Mouse (Mus musculus): ENCODE measurements at regions not wholly inside any gene's neighbourhood (a gene's known extent, or its start where the extent isn't known, plus 50 kb on each side); places are given as distances from the start of the nearest gene placed in this dataset.

DNA sequence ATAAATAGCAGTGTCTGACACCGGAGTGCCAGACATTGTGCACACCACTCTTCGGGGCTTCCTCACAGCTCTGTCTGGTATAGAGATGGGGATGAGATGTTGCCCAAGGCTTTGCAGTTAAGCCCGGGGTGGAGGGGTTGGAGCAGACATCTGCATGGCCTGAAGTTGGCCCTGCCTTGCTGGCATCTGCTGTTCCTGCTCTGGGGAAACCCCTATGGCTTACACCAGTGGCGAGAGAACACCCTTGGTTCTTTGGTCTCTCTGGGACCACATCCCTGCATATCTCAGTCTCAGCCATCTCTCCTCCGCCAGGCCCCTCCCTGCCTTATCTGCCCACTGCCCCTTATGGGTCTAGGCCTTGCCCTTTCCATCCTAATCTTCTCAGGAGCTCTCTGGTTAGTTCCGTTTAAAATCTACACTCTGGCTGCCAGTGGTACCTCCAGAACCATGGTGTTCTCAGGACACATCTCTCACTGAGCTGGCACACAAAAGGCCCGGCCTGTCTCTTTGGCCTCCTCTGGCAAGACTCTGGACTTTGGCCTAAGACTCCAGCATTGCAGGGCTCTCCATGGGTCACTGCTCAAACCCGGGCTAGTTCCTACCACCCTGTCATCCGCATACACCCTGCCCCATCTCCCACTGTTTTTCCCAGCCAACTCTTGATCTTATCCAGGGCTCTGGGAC lies 123.3 kb upstream of the Id2 start:
- no peak for DNase-seq

DNA sequence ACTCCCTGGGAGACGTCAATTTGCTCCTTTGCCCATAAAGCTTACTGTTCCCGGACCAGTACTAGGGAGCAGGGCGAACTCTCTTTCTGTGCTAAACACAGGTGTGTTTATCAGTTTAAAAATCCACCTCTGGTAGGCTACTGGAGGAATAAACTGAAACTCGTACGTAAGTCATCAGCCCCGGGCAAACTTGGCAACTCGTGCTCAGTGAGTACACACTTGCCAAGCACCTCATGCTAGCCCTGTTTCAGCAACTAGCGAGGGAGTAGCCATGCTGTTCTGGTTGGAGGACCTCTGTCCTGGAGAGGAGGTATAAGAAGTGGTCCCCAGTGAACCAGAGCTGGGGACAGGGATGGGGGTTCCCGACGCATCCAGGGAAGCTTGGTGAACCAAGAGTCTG lies 122.6 kb upstream of the Id2 start:
- no peak for DNase-seq

DNA sequence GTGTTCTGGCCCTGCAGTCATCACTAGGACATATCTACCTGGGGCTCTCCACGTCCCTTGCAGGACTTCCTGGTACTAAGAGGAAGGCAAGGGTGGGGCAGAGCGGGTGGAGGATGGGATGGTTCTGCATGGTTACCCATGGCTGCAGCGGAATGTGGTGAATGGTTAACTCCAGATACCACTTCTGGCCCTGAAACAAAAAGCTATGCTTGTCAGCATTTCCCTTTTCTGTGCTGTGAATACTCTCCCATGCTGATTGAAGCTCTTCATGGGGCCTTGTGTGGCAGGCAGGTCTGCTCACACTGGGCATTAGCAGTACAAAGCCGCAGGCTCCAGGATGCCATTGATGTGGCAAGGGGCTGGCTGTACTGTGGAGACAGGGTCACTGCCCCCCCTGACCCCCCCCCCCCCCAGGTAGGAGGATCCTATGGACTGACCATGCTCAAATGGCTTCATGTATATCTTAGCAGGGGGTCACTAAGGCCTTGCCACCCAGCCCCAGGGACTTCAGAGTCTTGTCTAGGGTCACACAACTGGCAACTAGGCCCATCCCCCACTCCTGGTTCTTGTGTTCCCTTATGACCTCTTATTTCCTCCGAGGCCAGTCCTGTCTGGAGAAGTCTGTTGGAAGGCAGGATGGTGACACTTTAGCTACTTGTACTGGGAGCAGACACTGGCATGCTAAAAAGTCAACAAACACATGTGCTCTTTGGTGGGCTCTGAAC lies 120.0 kb upstream of the Id2 start:
- no peak for DNase-seq

DNA sequence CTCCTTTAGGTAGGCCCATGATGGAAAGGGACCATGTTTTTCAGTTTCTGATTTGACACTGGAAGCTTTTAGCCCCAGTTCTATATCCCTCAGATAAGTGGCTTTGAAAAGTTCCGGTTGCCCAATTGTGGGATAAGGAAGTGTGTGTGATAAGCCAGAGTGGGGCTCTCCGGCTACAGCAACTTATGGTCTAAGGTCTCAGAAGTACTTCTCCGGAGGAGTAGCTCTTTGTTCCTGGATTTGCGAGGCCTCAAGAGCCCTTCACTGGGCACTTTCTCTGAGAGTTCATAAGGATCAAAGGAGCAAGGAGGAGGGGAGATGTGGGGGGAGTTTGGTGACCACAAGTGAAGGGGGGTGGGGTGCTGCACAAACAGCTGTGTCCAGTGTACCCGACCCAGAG lies 118.3 kb upstream of the Id2 start:
- DNase-seq = no peak

DNA sequence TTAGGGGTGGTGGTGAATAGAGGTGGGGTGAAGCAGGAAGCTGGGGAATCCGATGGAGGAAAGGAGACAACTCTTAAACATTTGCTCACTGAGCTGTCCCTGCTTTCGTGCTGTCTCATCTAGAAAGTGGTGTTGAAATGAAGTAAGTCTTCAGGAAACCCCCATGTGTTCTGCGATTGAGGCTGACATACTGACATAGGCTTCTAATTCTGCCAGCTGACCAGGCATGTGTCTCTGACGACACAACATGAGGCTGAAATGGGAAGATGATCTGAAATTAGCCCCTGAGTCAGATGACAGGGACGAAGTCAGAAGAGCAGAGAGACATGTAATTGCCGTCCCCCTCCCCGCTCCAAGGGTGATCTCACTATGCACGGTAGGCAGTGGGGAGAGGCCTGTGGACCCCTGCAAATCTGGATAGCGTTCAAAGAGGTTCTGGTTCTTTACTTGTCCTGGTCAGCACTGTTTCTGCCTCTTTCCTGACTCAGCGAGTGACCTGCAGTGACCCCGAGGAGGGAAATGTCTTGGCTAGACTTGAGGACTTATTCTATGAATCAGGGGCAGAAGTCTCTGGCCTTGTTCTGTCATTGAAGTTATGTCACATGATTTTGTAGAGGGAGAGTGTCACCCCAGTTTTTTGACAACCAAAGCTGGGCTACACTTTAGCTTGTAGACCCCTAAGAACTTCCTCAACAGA lies 117.0 kb upstream of the Id2 start:
- DNase-seq = peak; percentile 36

DNA sequence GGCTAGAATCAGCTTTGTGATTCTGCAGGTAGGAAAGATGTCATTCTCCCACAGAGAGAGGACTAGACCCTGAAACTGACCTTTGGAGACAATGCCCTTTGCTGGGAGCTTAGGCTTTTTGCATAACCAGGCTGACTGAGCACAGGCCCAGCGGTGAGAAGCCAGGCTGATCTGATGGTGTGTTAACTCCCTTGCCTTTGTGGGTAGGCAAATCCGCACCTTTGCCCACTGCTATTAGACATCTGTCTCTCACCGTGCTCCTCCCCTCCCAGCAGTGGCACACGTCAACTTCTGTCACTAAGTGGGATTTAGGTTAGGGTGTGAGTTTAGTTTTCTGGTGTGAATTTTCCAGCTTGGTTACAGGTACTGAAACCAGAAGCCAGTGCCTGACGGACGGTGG lies 114.4 kb upstream of the Id2 start:
- DNase-seq = no peak

DNA sequence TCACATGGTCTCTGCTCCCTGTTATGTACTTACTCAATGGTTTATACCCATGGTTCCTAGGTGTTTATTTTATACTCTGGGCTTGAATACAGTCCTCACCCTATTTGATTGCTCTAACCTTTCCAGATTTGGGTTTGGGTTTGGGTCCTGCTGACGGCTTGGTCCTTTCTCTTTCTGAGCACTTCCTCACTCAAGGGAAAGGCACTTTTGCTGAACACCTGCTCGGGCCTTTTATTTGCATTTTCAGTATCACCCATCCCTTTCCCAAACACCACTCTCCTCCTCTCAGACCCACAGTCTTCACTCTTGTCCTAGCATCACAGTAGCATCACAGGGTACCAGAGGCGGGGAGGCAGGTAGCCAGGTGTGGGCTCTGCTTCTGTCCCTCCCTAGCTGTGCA lies 113.7 kb upstream of the Id2 start:
- DNase-seq = no peak

DNA sequence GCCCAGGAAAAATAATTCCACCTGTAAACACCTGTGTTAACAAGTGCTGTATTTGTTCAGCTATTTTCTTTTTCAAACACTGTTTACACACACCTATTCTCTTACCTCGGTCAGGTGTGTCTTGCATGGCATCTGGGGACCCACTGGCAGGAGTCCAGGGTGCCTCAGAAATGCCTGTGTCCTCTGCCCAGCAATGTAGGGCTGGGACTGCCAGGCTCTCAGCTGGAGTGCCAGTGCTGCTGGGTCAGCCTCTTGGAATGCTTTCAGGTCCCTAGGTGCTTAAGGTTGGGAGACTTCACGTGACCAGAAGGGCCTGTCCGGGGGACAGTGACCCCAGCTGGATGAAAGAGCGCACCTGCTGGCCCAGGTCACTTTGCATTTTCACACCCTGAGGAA lies 112.4 kb upstream of the Id2 start:
- DNase-seq = no peak

DNA sequence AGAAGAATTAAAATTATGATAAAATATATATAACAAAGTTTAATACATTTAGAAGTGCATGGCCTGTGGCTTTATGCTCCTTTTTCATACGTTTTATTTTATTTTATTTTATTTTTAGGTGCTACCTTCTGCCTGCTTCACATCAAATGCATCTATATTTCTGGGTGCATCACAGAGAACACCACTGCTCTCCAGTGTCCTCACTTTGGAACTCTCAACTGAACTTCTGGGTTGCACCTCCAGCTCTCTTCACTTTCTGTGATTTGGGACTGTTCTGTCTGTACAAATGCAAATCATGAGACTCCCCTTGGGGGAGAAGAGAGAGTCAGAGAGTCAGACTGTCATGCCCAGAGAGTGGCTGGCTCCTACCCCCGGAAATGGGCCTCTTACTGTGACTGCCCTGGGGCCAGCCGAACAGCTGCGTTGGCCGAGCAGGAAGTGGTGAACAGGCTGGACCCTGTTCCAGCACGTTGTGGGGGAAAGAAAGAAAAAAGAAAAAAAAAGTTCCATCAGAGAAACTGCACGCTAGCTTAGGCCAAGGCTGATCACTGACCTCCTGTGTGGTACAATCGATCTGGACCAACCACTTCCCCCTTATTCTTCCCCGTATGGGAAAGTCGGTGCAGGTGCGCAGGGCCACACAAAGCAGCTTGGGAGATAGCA lies 111.9 kb upstream of the Id2 start:
- no peak for DNase-seq

DNA sequence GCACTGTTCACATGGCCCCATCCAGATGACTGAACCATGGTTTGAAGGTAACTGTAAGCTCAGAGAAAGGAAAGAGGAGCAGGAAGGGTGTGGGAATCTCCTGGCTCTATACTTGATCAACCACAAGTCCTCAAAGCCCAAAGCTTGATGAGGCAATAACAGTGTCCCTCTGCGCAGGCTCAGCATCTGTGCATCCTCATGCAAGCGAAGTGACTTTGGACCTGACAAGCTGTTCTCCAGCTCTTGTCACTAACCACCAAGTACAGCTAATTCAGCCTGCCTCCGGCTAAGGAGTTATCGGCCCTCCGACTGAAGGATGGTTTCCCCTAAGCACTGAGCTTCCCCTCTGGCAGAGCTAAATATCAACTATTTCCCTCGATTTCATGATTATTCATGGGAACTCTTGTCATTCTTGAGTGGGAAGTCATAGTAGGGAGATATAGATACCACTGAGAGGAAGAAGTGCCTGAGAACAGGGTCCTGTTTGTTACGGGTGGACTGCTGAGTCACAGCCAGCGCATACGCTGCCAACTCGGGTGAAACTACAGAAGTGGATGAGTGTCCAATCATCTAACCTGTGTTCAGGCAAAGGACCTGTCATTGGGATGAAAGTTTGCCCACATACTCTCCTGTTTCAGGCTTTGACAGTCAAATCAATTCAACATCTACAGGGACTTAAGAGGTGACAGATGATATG lies 106.6 kb upstream of the Id2 start:
- no peak for DNase-seq

DNA sequence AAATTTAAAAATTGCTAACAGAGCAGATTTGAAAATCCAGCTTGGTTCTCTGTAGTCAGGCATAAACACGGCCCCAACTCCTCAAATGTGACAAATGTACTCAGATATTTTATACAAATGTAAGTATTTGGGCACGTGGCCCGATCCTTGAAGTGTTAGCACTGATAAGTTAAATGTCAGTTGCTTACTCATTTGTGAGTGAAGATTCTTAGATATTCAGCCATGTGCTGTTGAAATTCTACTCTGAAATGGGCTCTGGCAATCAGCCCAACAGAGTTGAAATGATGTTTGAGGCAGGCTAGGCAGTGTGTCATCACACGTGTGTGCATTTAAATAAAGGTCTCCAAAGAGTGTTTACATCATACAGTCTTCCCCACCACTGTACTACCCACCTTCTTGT lies 103.2 kb upstream of the Id2 start:
- no peak for DNase-seq

DNA sequence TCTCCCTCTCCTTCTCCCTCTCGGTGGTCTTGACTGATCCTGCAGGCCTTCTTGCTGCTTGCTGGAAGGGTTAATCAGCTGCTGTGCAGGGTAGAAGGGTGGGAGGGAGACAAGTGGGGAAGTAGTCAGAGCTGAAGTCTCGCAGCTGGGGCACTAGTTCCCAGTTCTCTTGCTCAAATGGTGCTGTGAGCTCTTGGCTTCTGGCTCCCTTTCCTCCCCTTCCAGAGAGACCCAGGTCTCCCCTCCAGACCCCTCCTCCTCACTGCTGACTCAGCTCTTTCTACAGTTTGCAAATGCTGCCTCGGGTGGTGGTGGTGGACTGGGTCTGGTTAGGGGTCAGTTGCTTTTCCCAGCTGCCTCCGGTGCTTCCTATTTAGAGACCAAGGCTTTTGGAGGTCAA lies 100.8 kb upstream of the Id2 start:
- DNase-seq = no peak

DNA sequence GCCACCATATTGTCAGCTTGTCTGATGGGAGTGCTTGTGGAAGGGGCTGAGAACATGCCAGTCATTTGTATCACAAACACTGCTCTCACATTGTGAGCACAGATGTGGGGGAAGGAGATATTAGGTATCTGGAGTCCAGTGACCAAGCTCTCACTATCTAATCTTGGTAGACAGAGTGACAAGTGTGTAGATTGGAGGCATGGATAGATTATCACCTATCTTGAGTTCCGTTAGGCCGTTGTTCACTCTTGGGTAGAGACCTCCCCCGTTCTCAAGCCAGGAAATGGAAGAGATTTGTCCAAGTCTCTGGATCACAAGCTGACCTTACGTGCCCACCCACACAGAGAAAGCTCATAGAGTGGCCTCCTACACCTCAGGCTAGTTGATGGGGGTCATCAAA lies 99.1 kb upstream of the Id2 start:
- no peak for DNase-seq

DNA sequence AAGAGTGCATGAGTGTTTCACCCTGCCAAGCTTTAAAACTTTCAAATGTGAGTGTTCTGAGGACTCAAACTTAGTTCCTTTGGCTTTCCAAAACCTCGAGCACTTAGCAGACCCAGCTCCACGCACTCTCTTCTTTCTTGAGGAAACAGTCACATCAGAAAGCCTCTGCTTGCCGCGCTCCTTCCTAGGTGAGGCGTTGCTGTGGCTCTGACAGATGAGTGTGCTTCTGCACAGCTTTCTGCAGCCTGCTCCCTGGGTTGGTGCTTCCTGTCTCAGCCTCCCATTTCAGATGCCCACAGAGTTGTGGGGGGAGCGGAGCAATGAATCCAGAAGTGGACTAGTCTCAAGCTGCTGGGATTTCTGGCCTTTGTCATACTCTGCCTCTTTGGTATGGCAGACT lies 95.3 kb upstream of the Id2 start:
- no peak for DNase-seq

DNA sequence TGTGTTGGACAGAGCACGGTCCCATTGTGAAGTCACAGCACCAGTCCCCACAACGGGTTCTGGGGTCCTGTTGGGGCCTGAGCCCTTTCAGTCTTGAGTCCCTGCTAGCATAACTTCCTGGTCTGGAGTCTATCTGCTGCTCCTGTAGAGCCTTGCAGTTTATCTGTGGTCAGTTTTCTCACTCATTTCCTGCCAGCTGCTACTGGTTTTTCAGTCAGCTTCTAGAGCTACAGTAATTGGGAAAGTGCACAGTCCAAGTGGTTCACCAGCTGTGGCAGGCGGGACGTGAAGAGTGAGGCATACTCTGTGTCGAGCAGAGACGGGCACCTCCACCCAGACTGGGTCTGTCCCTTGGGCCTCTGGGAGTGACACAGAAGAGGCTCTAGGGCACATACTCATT lies 93.4 kb upstream of the Id2 start:
- DNase-seq = no peak

DNA sequence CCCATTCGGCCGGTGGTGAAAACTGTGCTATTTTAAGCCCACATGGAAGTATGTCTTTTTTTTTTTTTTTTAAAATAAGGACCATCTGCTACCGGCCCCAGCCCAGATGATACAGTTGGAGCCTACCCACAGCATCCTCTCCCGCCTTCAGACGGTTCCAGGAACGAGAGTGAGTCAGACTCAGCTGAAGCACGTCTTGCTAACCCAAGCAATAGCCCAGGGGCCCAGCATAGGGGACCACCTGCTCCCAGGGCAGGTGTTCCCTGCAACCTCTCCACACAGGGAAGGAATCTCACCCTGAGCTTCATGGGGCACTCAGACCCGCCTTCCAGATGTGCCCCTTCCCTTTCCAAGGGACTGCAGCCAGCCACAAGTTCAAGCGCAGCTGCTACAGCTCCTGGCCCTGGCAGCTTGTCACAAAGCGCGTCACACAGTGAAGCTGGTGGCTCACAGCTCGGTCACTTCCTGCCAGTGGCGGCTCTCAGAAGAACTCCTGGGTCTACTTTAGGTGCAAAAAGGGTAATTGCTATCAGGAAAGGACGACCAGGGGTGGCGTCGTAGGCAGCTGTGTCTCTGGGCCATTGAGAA lies 92.3 kb upstream of the Id2 start:
- no peak for DNase-seq

DNA sequence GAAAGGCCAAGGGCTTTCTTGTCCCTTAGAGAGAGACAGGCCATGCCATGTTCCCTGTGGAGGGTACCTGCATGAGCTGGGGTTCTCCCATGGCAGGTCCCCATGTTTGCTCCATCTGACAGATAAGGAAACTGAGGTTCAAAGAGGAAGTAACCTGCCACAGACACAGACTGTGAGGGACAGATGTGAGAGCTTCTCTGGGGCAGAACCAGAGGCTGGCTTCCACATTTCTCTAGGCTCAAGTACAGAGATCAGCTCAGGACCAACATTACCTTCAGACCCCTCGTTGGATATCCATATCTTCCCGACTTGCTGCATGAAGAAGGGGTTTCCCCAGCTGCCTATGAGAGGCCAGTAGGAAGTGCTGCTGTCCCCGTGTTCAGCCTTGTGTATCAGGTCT lies 91.6 kb upstream of the Id2 start:
- DNase-seq = no peak

DNA sequence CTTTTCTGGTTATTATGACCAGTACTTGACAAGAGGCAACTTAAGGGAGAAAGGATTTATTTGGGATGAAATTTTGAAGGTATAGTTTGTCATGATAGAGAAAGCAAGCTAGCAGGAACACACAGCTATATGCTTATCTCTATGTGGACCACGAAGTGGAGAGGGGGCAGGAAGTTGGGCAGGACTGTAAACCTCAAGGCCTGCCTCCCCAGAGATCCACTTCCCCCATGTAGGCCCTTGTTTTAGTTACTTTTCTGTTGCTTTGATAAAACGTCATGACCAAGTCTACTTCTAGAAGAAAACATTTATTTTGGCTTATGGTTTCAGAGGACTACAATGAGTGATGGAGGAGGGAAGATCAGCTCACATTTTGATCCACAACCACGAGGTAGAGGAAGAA lies 90.3 kb upstream of the Id2 start:
- DNase-seq = no peak

DNA sequence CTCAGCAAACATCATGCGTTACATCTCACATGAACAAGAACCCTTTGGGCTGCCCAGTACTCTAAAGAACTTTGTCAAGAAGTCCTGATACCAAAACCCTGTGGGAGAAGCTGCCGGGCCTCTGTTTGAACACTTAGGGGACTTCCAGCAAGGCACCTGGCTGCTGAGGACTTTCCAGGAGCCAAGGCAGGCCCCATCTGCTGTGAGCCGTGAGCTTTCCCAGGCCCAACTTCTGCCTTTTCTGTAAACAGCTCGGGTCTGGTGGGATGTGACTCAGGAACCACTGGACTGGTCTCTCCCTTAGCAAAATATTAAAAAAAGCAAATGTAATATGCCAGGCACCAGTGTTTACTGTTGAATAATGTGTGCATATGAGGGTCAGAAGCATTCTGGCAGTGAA lies 85.7 kb upstream of the Id2 start:
- DNase-seq = no peak

DNA sequence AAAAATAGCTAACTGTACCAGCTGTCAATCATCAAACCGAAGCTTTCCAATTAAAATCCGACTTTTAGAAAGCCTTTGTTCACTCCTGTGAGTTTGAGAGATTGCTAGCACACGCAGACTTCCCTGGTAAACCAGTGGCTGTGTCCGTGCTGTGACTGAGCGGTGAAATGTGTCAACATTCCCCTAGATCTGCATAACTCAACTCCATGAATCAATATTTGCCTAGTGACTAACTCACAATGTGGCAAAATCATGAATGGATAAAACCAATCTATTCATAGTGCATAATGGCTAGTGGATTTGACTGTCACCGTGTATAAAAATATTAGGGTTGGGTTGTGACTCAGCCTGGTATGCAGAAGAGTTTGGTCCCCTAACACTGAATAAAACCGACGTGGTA lies 84.4 kb upstream of the Id2 start:
- no peak for DNase-seq

DNA sequence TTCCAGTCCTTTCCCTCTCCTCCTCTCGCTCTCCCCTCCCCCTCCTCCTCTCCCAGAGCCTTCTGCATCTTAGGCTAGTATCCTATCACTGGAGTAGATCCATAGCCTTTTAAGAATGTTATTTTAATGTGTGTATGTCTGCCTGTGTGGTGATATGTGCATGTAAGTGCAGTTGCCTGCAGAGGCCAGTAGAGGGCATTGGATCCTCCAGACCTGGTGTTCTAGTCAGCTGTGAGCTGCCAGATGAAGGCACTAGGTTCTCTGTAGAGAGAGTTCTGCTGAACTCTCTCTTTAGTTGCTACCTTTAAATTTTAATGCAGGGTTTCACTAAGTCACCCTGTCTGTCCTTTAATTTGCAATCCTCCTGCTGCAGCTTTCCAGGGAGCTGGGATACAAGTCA lies 83.9 kb upstream of the Id2 start:
- DNase-seq = no peak

DNA sequence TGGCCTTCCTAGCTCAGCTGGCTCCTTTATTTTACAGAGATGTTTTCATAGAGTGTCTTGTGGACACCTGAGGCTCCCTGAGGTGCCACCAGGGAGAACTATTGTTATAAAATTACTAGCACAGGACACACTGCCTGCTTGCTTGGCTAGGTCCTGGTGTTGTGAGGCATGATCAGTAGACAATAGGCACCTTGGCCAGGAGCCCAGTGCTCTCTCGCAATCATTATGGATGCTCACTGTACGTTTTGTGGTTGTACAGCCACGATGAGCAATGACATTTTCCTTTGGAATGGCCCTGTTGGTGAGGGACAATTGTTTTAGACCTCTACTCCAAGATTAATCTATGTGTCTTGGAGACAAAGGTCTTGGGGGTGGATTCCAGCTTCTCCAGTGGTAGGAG lies 83.3 kb upstream of the Id2 start:
- DNase-seq = no peak

All from adrenal gland, adult 8-10 months (tissue).